Mouse (Mus musculus) lung, adult 2 months (tissue): ENCODE results near the gene Fmnl2.

Experiments used
- CTCF ChIP-seq: fragments of 200-500 bp; IDR thresholded peaks from 2 replicates; pipeline ENCODE4 v1.5.1; 2011; ENCODE audit warnings: mild to moderate bottlenecking, low read length, control low read depth; ENCODE audit not compliant: insufficient read depth
- POLR2A ChIP-seq: fragments of 200-500 bp; IDR thresholded peaks from 2 replicates; pipeline ENCODE4 v1.6.1; 2011; ENCODE audit warnings: low read depth, mild to moderate bottlenecking, control low read depth, low read length, borderline replicate concordance; ENCODE audit errors: extremely low read depth

DNA sequence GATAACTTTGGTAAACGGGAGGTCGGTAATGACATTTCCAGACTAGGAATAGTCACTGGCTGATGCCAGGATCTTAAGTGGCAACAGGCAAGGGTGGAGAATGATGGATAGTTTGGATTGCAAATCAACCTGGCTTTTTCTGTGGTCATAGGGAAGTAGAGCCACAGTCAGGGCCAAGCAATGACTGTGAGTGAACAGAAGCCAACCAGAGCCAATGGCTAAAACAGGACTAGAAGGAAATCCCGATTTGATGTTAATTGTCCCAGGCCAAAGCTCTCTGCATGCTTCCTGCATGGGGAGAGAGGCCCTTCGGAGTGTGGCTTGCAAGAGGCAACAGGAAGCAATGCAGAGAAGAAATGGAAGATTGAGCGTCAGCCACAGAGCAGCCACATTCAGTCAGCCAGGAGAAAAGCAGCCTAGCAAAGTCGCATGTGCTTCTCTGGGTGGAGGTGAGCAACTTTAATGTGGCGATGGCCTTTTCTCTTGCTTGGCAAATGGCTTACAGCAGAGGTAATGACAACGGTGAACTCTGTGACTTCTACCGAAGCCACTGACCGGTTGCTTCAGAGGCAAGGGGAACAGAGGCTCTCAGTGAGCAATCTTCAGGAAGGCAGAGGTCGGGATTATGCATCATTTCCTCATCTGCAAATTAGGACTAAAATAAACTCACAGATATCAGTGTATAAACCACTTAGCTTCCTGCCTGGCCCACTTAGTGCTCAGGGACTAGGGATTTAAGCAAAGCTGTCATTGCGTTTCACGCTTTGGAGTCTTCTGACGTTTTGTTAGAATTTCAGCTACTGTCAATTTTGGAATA is 12.5 kb upstream of the Fmnl2 start:
- TF ChIP-seq CTCF (no peak), POLR2A (no peak)
